Mouse (Mus musculus): ENCODE results near the gene Unc5c. TPM values are rescaled to one million over a fixed set of nuclear protein-coding genes. Genes with fewer than 3 reads are reported as not detected.

The Unc5c gene
- polyA plus RNA-seq, 1 experiment from 2014 or later, result 17.2 TPM

- Histone ChIP-seq H3K27ac (ENCODE audit: low read depth) (peak overlapping the region; percentile 49; the same call in 1 of the 2 replicates), H3K4me3 (ENCODE audit: low read depth, low read length) (no peak overlapping the region), H3K9ac (ENCODE audit: low read length) (no peak overlapping the region), H3K9me3 (ENCODE audit: control insufficient read depth, low read length) (no peaks in the 10 kb centered on the region), H3K36me3 (ENCODE audit: control insufficient read depth, insufficient read depth, low read length) (no peaks in the 10 kb centered on the region), H3K4me1 (replicated peaks; ENCODE audit: control insufficient read depth, insufficient read depth, low read length) (peaks cover 30% of the 10 kb centered on the region), H3K27me3 (replicated peaks; ENCODE audit: control insufficient read depth, insufficient read depth, low read length) (no peaks in the 10 kb centered on the region), H3K4me2 (ENCODE audit: low read length) (no peak overlapping the region; the same call in 1 of the 2 replicates)
- no peak for DNase-seq (ENCODE audit: low spot score)
- no peak for ATAC-seq (replicated peaks; ENCODE audit: low FRiP score, low TSS enrichment, low read depth)
- 51% methylated on average over 5 of the region's 5 CpGs for WGBS
Observed at GRCm38 (mm10) chr3:141475389-141475788, 10.4 kb downstream of the Unc5c start.

DNA sequence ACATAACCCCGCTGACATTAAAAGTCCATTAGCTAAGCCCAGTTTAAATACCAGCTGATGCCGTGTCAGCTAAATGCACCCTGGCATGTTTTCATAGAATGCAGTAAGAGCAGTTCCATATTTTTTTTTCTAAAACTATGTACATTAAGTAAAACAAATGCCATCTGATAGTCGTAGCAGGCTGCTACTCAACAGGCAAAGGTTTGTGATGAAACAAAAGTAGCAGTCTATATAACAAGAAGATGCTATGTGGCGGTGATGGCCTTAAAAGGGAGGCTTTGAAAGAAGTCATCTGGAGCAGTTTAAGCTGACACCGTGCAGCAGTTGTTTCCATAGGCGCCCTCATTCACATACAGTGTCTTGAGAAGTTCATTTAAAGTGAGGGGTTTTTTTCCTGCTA, 10.9 kb downstream of the Unc5c start:
- no peaks in the 10 kb centered on the region for H3K36me3 ChIP-seq (ENCODE audit: control insufficient read depth, insufficient read depth, low read length)
- H3K27ac ChIP-seq (ENCODE audit: low read depth), result peak overlapping the region; percentile 49; the same call in 1 of the 2 replicates
- 23% methylated on average over 6 of the region's 6 CpGs for WGBS
- H3K9me3 ChIP-seq (ENCODE audit: control insufficient read depth, low read length), result no peaks in the 10 kb centered on the region
- H3K4me1 ChIP-seq (replicated peaks; ENCODE audit: control insufficient read depth, insufficient read depth, low read length), result peaks cover 30% of the 10 kb centered on the region
- H3K4me2 ChIP-seq (ENCODE audit: low read length), result no peak overlapping the region; the same call in 1 of the 2 replicates
- DNase-seq (ENCODE audit: low spot score), result no peak
- no peaks in the 10 kb centered on the region for H3K27me3 ChIP-seq (replicated peaks; ENCODE audit: control insufficient read depth, insufficient read depth, low read length)
- H3K9ac ChIP-seq (ENCODE audit: low read length), result no peak overlapping the region
- no peak for ATAC-seq (replicated peaks; ENCODE audit: low FRiP score, low TSS enrichment, low read depth)
- no peak overlapping the region for H3K4me3 ChIP-seq (ENCODE audit: low read depth, low read length)

- Histone ChIP-seq H3K9me3 (ENCODE audit: control insufficient read depth, low read length) (no peaks in the 10 kb centered on the region), H3K27me3 (replicated peaks; ENCODE audit: control insufficient read depth, insufficient read depth, low read length) (no peaks in the 10 kb centered on the region), H3K4me2 (ENCODE audit: low read length) (no peak overlapping the region), H3K36me3 (ENCODE audit: control insufficient read depth, insufficient read depth, low read length) (no peaks in the 10 kb centered on the region), H3K9ac (ENCODE audit: low read length) (no peak overlapping the region), H3K4me1 (replicated peaks; ENCODE audit: control insufficient read depth, insufficient read depth, low read length) (peaks cover 30% of the 10 kb centered on the region), H3K27ac (ENCODE audit: low read depth) (peak overlapping the region; percentile 49), H3K4me3 (ENCODE audit: low read depth, low read length) (no peak overlapping the region)
- 0 out of 2 replicates have a peak, but pooled peaks have one; percentile 27 for ATAC-seq (replicated peaks; ENCODE audit: low FRiP score, low TSS enrichment, low read depth)
- no peak for DNase-seq (ENCODE audit: low spot score)
- 22% methylated on average over 3 of the region's 3 CpGs for WGBS
Observed at GRCm38 (mm10) chr3:141476670-141477069, 11.7 kb downstream of the Unc5c start.

- Histone ChIP-seq H3K4me3 (ENCODE audit: low read depth, low read length) (no peak overlapping the region), H3K4me1 (replicated peaks; ENCODE audit: control insufficient read depth, insufficient read depth, low read length) (peaks cover 21% of the 10 kb centered on the region), H3K27ac (ENCODE audit: low read depth) (no peak overlapping the region), H3K9ac (ENCODE audit: low read length) (no peak overlapping the region), H3K27me3 (replicated peaks; ENCODE audit: control insufficient read depth, insufficient read depth, low read length) (no peaks in the 10 kb centered on the region), H3K4me2 (ENCODE audit: low read length) (no peak overlapping the region), H3K36me3 (ENCODE audit: control insufficient read depth, insufficient read depth, low read length) (no peaks in the 10 kb centered on the region), H3K9me3 (ENCODE audit: control insufficient read depth, low read length) (no peaks in the 10 kb centered on the region)
- 69% methylated on average over 4 of the region's 4 CpGs for WGBS
- DNase-seq (ENCODE audit: low spot score), result no peak
- ATAC-seq (replicated peaks; ENCODE audit: low FRiP score, low TSS enrichment, low read depth), result no peak
Observed at GRCm38 (mm10) chr3:141482465-141482864, 17.4 kb downstream of the Unc5c start.

DNA sequence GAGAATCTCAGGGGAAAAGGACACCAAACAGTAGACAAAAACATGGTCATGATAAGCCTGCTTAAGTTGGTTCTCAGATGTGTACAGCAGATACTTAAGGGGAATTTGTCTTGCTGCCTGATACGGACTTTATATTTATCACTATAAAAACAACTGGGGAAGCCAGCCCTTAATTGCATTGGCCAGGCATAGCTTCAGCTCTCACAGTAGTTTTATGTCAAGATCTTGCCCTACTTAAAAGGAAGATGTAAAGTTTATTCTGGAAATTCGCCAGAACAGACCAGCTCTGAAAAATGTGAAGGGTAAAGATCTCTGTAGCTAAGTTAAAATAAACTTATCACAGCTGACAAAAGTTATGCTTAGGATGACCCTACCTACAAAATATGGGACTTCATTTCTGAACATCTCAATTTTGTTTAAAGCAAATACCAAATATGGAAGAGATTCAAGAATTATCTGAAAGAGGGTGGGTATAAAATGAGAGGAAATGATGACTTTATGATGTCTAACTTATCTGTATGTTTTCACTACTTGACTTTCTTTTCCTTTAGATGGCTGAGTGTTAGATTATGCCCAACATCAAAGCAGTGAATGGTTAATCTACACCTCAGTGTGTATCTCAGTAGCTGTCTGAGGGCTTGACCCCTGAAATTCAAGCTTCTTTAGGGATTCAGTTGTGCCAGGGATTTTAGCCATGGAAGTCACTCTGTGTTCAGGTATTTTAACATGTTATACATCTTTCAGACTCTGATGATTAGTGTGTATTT, 18.8 kb downstream of the Unc5c start:
- WGBS, result 23% methylated on average over 2 of the region's 2 CpGs
- H3K27ac ChIP-seq (ENCODE audit: low read depth), result peak overlapping the region; percentile 59
- H3K9ac ChIP-seq (ENCODE audit: low read length), result no peak overlapping the region
- H3K4me1 ChIP-seq (replicated peaks; ENCODE audit: control insufficient read depth, insufficient read depth, low read length), result peaks cover 16% of the 10 kb centered on the region
- H3K27me3 ChIP-seq (replicated peaks; ENCODE audit: control insufficient read depth, insufficient read depth, low read length), result no peaks in the 10 kb centered on the region
- H3K9me3 ChIP-seq (ENCODE audit: control insufficient read depth, low read length), result no peaks in the 10 kb centered on the region
- DNase-seq (ENCODE audit: low spot score) (no peak), ATAC-seq (replicated peaks; ENCODE audit: low FRiP score, low TSS enrichment, low read depth) (no peak)
- H3K36me3 ChIP-seq (ENCODE audit: control insufficient read depth, insufficient read depth, low read length), result no peaks in the 10 kb centered on the region
- H3K4me3 ChIP-seq (ENCODE audit: low read depth, low read length), result no peak overlapping the region
- H3K4me2 ChIP-seq (ENCODE audit: low read length), result no peak overlapping the region

DNA sequence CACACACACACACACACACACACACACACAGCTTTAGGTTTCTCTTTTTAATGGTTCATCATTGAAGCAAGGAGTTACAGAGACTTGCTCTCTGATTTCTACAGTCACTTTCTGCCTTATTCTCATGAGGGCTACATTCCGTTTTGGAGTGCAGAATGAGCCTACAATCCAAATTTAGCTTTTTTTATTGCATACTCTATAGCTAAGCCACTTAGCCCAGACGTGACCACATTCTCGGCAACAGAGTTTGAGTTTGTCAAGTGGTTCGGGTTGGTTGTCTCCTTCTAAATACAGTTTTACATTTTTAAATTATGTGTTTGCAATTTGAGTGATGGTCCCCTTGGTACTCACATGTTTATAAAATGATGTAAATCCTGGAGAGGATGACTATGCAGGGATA, 20.2 kb downstream of the Unc5c start:
- no peaks in the 10 kb centered on the region for H3K9me3 ChIP-seq (ENCODE audit: control insufficient read depth, low read length)
- no peak overlapping the region for H3K4me3 ChIP-seq (ENCODE audit: low read depth, low read length)
- no peaks in the 10 kb centered on the region for H3K27me3 ChIP-seq (replicated peaks; ENCODE audit: control insufficient read depth, insufficient read depth, low read length)
- 54% methylated on average over 4 of the region's 4 CpGs for WGBS
- no peaks in the 10 kb centered on the region for H3K36me3 ChIP-seq (ENCODE audit: control insufficient read depth, insufficient read depth, low read length)
- no peak overlapping the region for H3K4me2 ChIP-seq (ENCODE audit: low read length)
- ATAC-seq (replicated peaks; ENCODE audit: low FRiP score, low TSS enrichment, low read depth) (no peak), DNase-seq (ENCODE audit: low spot score) (no peak)
- no peak overlapping the region for H3K27ac ChIP-seq (ENCODE audit: low read depth)
- peaks cover 12% of the 10 kb centered on the region; the same call in 1 of the 2 replicates for H3K4me1 ChIP-seq (replicated peaks; ENCODE audit: control insufficient read depth, insufficient read depth, low read length)
- H3K9ac ChIP-seq (ENCODE audit: low read length), result no peak overlapping the region

GRCm38 (mm10) chr3:141490647-141491046, 25.6 kb downstream of the Unc5c start:
- no peak for ATAC-seq (replicated peaks; ENCODE audit: low FRiP score, low TSS enrichment, low read depth)
- H3K27me3 ChIP-seq (replicated peaks; ENCODE audit: control insufficient read depth, insufficient read depth, low read length), result no peaks in the 10 kb centered on the region
- WGBS, result 72% methylated on average over 1 of the region's 1 CpGs

DNA sequence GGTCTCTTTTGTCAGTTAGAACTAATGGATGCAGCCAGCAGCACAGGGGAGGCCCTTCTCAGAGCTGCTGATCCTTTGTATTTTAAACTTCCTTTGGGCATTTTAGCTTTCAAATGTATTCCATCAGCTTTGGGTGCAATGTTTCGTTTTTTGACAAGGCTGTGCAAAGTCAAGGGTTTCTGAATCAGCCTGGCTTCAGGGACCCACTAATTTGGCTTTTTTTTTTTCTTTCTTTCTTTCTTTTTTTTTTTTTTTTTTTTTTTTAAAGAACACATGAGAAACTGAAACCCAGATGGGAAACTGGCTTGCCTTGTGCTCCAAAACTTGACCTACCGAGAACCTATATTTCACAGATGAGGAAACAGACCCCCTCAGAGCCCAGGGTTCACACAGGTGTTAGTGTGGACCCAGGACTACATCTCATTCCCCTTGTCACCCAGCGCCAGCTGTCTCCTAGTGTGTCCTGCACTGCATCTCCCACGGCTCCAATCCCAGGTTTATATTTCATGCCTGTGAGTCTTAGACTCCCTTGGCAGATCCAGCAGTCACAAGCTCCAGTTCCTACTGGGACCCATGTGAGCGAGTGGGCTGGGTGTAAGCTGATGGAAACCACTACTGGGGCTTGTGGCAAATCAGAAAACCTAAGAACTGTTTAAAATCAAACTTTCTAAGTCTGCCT, 26.4 kb downstream of the Unc5c start:
- Histone ChIP-seq H3K4me3 (ENCODE audit: low read depth, low read length) (no peak overlapping the region), H3K9ac (ENCODE audit: low read length) (no peak overlapping the region), H3K4me2 (ENCODE audit: low read length) (peak overlapping the region; percentile 28; the same call in 1 of the 2 replicates), H3K27me3 (replicated peaks; ENCODE audit: control insufficient read depth, insufficient read depth, low read length) (no peaks in the 10 kb centered on the region), H3K9me3 (ENCODE audit: control insufficient read depth, low read length) (no peaks in the 10 kb centered on the region), H3K36me3 (ENCODE audit: control insufficient read depth, insufficient read depth, low read length) (no peaks in the 10 kb centered on the region), H3K27ac (ENCODE audit: low read depth) (peak overlapping the region; percentile 72), H3K4me1 (replicated peaks; ENCODE audit: control insufficient read depth, insufficient read depth, low read length) (peaks cover 20% of the 10 kb centered on the region)
- ATAC-seq (replicated peaks; ENCODE audit: low FRiP score, low TSS enrichment, low read depth) (peak; percentile 36; the same call in 1 of the 2 replicates), DNase-seq (ENCODE audit: low spot score) (no peak)
- 23% methylated on average over 5 of the region's 5 CpGs for whole genome bisulfite sequencing

More at GRCm38 (mm10) chr3:141490647-141491046, 25.6 kb downstream of the Unc5c start:
- peaks cover 20% of the 10 kb centered on the region for H3K4me1 ChIP-seq (replicated peaks; ENCODE audit: control insufficient read depth, insufficient read depth, low read length)
- H3K4me2 ChIP-seq (ENCODE audit: low read length), result no peak overlapping the region
- H3K36me3 ChIP-seq (ENCODE audit: control insufficient read depth, insufficient read depth, low read length), result no peaks in the 10 kb centered on the region
- no peak overlapping the region for H3K27ac ChIP-seq (ENCODE audit: low read depth)
- DNase-seq (ENCODE audit: low spot score), result no peak
- H3K9me3 ChIP-seq (ENCODE audit: control insufficient read depth, low read length), result no peaks in the 10 kb centered on the region
- H3K4me3 ChIP-seq (ENCODE audit: low read depth, low read length), result no peak overlapping the region
- no peak overlapping the region for H3K9ac ChIP-seq (ENCODE audit: low read length)
